Mouse (Mus musculus): ENCODE measurements around the gene Pigs. TPM values are rescaled to one million over a fixed set of nuclear protein-coding genes. Genes with fewer than 3 reads are reported as not detected.

Gene Pigs
- polyA plus RNA-seq, 1 experiment from 2014 or later, result 88.9 TPM

- WGBS, result 65% methylated on average over 7 of the region's 7 CpGs
- no peaks in the 10 kb centered on the region for H3K9me3 ChIP-seq
- no peaks in the 10 kb centered on the region for H3K27me3 ChIP-seq
- no peaks in the 10 kb centered on the region for H3K36me3 ChIP-seq
- no peak overlapping the region for H3K4me3 ChIP-seq
- H3K4me1 ChIP-seq, result peaks cover 25% of the 10 kb centered on the region
- H3K4me2 ChIP-seq (replicated peaks), result no peak overlapping the region
- ATAC-seq (ENCODE audit: low FRiP score, low read depth), result no peak
- no peak overlapping the region for H3K9ac ChIP-seq
- H3K27ac ChIP-seq, result no peak overlapping the region
Observed at GRCm38 (mm10) chr11:78372610-78373009, 44.4 kb downstream of the Pigs start.

GRCm38 (mm10) chr11:78374147-78374546, 45.9 kb downstream of the Pigs start:
- Histone ChIP-seq H3K9ac (no peak overlapping the region), H3K27ac (no peak overlapping the region), H3K9me3 (no peaks in the 10 kb centered on the region), H3K27me3 (no peaks in the 10 kb centered on the region), H3K4me1 (peaks cover 30% of the 10 kb centered on the region), H3K4me3 (no peak overlapping the region), H3K4me2 (replicated peaks) (no peak overlapping the region), H3K36me3 (no peaks in the 10 kb centered on the region)
- ATAC-seq (ENCODE audit: low FRiP score, low read depth), result 0 out of 2 replicates have a peak, but pooled peaks have one; percentile 24
- 61% methylated on average over 8 of the region's 8 CpGs for WGBS

GRCm38 (mm10) chr11:78377549-78378159, 49.4 kb downstream of the Pigs start:
- Histone ChIP-seq H3K9ac (no peak overlapping the region), H3K9me3 (no peaks in the 10 kb centered on the region), H3K27ac (no peak overlapping the region), H3K4me3 (no peak overlapping the region), H3K27me3 (no peaks in the 10 kb centered on the region), H3K4me2 (replicated peaks) (0 out of 2 replicates have a peak overlapping the region, but pooled peaks have one; percentile 1), H3K36me3 (no peaks in the 10 kb centered on the region), H3K4me1 (peaks cover 34% of the 10 kb centered on the region)
- 11% methylated on average over 11 of the region's 12 CpGs for WGBS
- no peak for ATAC-seq (ENCODE audit: low FRiP score, low read depth)

GRCm38 (mm10) chr11:78380351-78380750, 52.1 kb downstream of the Pigs start:
- Histone ChIP-seq H3K9ac (no peak overlapping the region), H3K4me2 (replicated peaks) (no peak overlapping the region), H3K27ac (no peak overlapping the region), H3K9me3 (no peaks in the 10 kb centered on the region), H3K27me3 (0 out of 2 replicates have a peak, but pooled peaks cover 2% of the 10 kb centered on the region), H3K4me1 (peaks cover 20% of the 10 kb centered on the region), H3K36me3 (no peaks in the 10 kb centered on the region), H3K4me3 (no peak overlapping the region)
- 60% methylated on average over 4 of the region's 4 CpGs for WGBS
- no peak for ATAC-seq (ENCODE audit: low FRiP score, low read depth)

GRCm38 (mm10) chr11:78380996-78381395, 52.8 kb downstream of the Pigs start:
- Histone ChIP-seq H3K36me3 (no peaks in the 10 kb centered on the region), H3K4me3 (no peak overlapping the region), H3K9ac (no peak overlapping the region), H3K9me3 (no peaks in the 10 kb centered on the region), H3K4me2 (replicated peaks) (no peak overlapping the region), H3K4me1 (peaks cover 19% of the 10 kb centered on the region), H3K27me3 (0 out of 2 replicates have a peak, but pooled peaks cover 2% of the 10 kb centered on the region), H3K27ac (no peak overlapping the region)
- ATAC-seq (ENCODE audit: low FRiP score, low read depth), result no peak
- 74% methylated on average over 3 of the region's 3 CpGs for WGBS

- Histone ChIP-seq H3K9ac (no peak overlapping the region), H3K27me3 (0 out of 2 replicates have a peak, but pooled peaks cover 2% of the 10 kb centered on the region), H3K4me2 (replicated peaks) (no peak overlapping the region), H3K4me3 (no peak overlapping the region), H3K27ac (no peak overlapping the region), H3K9me3 (no peaks in the 10 kb centered on the region), H3K36me3 (no peaks in the 10 kb centered on the region), H3K4me1 (peaks cover 13% of the 10 kb centered on the region)
- ATAC-seq (ENCODE audit: low FRiP score, low read depth), result no peak
- WGBS, result 68% methylated on average over 7 of the region's 7 CpGs
Observed at GRCm38 (mm10) chr11:78382286-78382685, 54.1 kb downstream of the Pigs start.

GRCm38 (mm10) chr11:78382701-78383100, 54.5 kb downstream of the Pigs start:
- WGBS, result 31% methylated on average over 5 of the region's 5 CpGs
- Histone ChIP-seq H3K4me2 (replicated peaks) (no peak overlapping the region), H3K27me3 (0 out of 2 replicates have a peak, but pooled peaks cover 2% of the 10 kb centered on the region), H3K36me3 (no peaks in the 10 kb centered on the region), H3K27ac (no peak overlapping the region), H3K9ac (no peak overlapping the region), H3K4me1 (peaks cover 9% of the 10 kb centered on the region), H3K9me3 (no peaks in the 10 kb centered on the region), H3K4me3 (no peak overlapping the region)
- ATAC-seq (ENCODE audit: low FRiP score, low read depth), result no peak

- ATAC-seq (ENCODE audit: low FRiP score, low read depth), result no peak
- H3K9me3 ChIP-seq, result no peaks in the 10 kb centered on the region
- 0 out of 2 replicates have a peak, but pooled peaks cover 2% of the 10 kb centered on the region for H3K27me3 ChIP-seq
- H3K4me3 ChIP-seq, result no peak overlapping the region
- no peak overlapping the region for H3K9ac ChIP-seq
- H3K4me2 ChIP-seq (replicated peaks), result no peak overlapping the region
- H3K4me1 ChIP-seq, result peaks cover 5% of the 10 kb centered on the region; the same call in 1 of the 2 replicates
- WGBS, result 80% methylated on average over 10 of the region's 10 CpGs
- no peaks in the 10 kb centered on the region for H3K36me3 ChIP-seq
- H3K27ac ChIP-seq, result no peak overlapping the region
Observed at GRCm38 (mm10) chr11:78385776-78386175, 57.6 kb downstream of the Pigs start.

- Histone ChIP-seq H3K4me1 (peaks cover 5% of the 10 kb centered on the region; the same call in 1 of the 2 replicates), H3K27me3 (0 out of 2 replicates have a peak, but pooled peaks cover 2% of the 10 kb centered on the region), H3K9ac (no peak within 1 kb of the TSS), H3K27ac (no peak within 1 kb of the TSS), H3K36me3 (no peaks in the 10 kb centered on the region), H3K4me3 (no peak within 1 kb of the TSS), H3K4me2 (replicated peaks) (no peak within 1 kb of the TSS; the same call in 1 of the 2 replicates), H3K9me3 (no peaks in the 10 kb centered on the region)
- WGBS, result 75% methylated on average over 14 of the region's 14 CpGs
- no peak for ATAC-seq (ENCODE audit: low FRiP score, low read depth)
Observed at GRCm38 (mm10) chr11:78386508-78387043, 58.4 kb downstream of the Pigs start, which contains the start of gene Foxn1. Gene Foxn1, minus strand, starts transcription at chr11:78386558.

Other genes starting within 250 kb of the Pigs start
- gene Eral1, start 248.0 kb upstream of the Pigs start, polyA plus RNA-seq (2015; fragmentation: Nextera tagmentation; extraction: Ambion mirVana), result 37.8 and 38.7 TPM in 2 replicates
- gene Fam222b, start 233.8 kb upstream of the Pigs start, polyA plus RNA-seq (2015; fragmentation: Nextera tagmentation; extraction: Ambion mirVana), result 13.7 and 16.1 TPM in 2 replicates
- 108 and 109 TPM in 2 replicates for gene Traf4, start 162.8 kb upstream of the Pigs start, polyA plus RNA-seq (2015; fragmentation: Nextera tagmentation; extraction: Ambion mirVana)
- gene Nek8, start 151.7 kb upstream of the Pigs start, polyA plus RNA-seq (2015; fragmentation: Nextera tagmentation; extraction: Ambion mirVana), result 20.1 and 20.7 TPM in 2 replicates
- 13.5 and 14.1 TPM in 2 replicates for gene Tlcd1, start 151.7 kb upstream of the Pigs start, polyA plus RNA-seq (2015; fragmentation: Nextera tagmentation; extraction: Ambion mirVana)
- gene Rpl23a, start 144.8 kb upstream of the Pigs start, polyA plus RNA-seq (2015; fragmentation: Nextera tagmentation; extraction: Ambion mirVana), result 1,373 and 1,384 TPM in 2 replicates
- gene Rab34, start 140.0 kb upstream of the Pigs start, polyA plus RNA-seq (2015; fragmentation: Nextera tagmentation; extraction: Ambion mirVana), result 171 and 185 TPM in 2 replicates
- gene Proca1, start 135.0 kb upstream of the Pigs start, polyA plus RNA-seq (2015; fragmentation: Nextera tagmentation; extraction: Ambion mirVana), result 2.7 and 3.0 TPM in 2 replicates
- 78.9 and 81.2 TPM in 2 replicates for gene Sdf2, start 82.7 kb upstream of the Pigs start, polyA plus RNA-seq (2015; fragmentation: Nextera tagmentation; extraction: Ambion mirVana)
- 29.4 and 33.2 TPM in 2 replicates for gene Supt6, start 82.4 kb upstream of the Pigs start, polyA plus RNA-seq (2015; fragmentation: Nextera tagmentation; extraction: Ambion mirVana)
- gene 2610507B11Rik, start 66.7 kb upstream of the Pigs start, polyA plus RNA-seq (2015; fragmentation: Nextera tagmentation; extraction: Ambion mirVana), result 74.7 and 76.1 TPM in 2 replicates
- gene BC030499, start 37.6 kb upstream of the Pigs start, polyA plus RNA-seq (2015; fragmentation: Nextera tagmentation; extraction: Ambion mirVana), result 0.11 and 0.56 TPM in 2 replicates
- 39.6 and 45.8 TPM in 2 replicates for gene Spag5, start 26.9 kb upstream of the Pigs start, polyA plus RNA-seq (2015; fragmentation: Nextera tagmentation; extraction: Ambion mirVana)
- gene Aldoc, start 5.4 kb upstream of the Pigs start, polyA plus RNA-seq (2015; fragmentation: Nextera tagmentation; extraction: Ambion mirVana), result 6.5 and 6.6 TPM in 2 replicates
- 70.1 and 74.7 TPM in 2 replicates for gene Unc119, start 15.1 kb downstream of the Pigs start, polyA plus RNA-seq (2015; fragmentation: Nextera tagmentation; extraction: Ambion mirVana)
- gene Foxn1, start 58.1 kb downstream of the Pigs start, polyA plus RNA-seq (2015; fragmentation: Nextera tagmentation; extraction: Ambion mirVana), result 0.24 and 0.48 TPM in 2 replicates
- not detected in 2 replicates for gene Slc13a2, start 93.8 kb downstream of the Pigs start, polyA plus RNA-seq (2015; fragmentation: Nextera tagmentation; extraction: Ambion mirVana)
- 17.1 TPM in 2 replicates for gene Slc46a1, start 137.3 kb downstream of the Pigs start, polyA plus RNA-seq (2015; fragmentation: Nextera tagmentation; extraction: Ambion mirVana)
- gene Sarm1, start 169.3 kb downstream of the Pigs start, polyA plus RNA-seq (2015; fragmentation: Nextera tagmentation; extraction: Ambion mirVana), result 2.4 and 2.6 TPM in 2 replicates
- 0.39 and 1.8 TPM in 2 replicates for gene Vtn, start 170.7 kb downstream of the Pigs start, polyA plus RNA-seq (2015; fragmentation: Nextera tagmentation; extraction: Ambion mirVana)
- gene Sebox, start 175.0 kb downstream of the Pigs start, polyA plus RNA-seq (2015; fragmentation: Nextera tagmentation; extraction: Ambion mirVana), result not detected in 2 replicates
- gene Tmem199, start 183.8 kb downstream of the Pigs start, polyA plus RNA-seq (2015; fragmentation: Nextera tagmentation; extraction: Ambion mirVana), result 45.9 and 48.7 TPM in 2 replicates
- 182 and 186 TPM in 2 replicates for gene Poldip2, start 183.8 kb downstream of the Pigs start, polyA plus RNA-seq (2015; fragmentation: Nextera tagmentation; extraction: Ambion mirVana)
- gene Tnfaip1, start 207.9 kb downstream of the Pigs start, polyA plus RNA-seq (2015; fragmentation: Nextera tagmentation; extraction: Ambion mirVana), result 81.4 and 84.8 TPM in 2 replicates
- 165 and 168 TPM in 2 replicates for gene Ift20, start 207.9 kb downstream of the Pigs start, polyA plus RNA-seq (2015; fragmentation: Nextera tagmentation; extraction: Ambion mirVana)
- 74.1 and 75.2 TPM in 2 replicates for gene Tmem97, start 222.4 kb downstream of the Pigs start, polyA plus RNA-seq (2015; fragmentation: Nextera tagmentation; extraction: Ambion mirVana)

All from limb, embryonic 13.5 days (tissue).